In the genomic region with DNA sequence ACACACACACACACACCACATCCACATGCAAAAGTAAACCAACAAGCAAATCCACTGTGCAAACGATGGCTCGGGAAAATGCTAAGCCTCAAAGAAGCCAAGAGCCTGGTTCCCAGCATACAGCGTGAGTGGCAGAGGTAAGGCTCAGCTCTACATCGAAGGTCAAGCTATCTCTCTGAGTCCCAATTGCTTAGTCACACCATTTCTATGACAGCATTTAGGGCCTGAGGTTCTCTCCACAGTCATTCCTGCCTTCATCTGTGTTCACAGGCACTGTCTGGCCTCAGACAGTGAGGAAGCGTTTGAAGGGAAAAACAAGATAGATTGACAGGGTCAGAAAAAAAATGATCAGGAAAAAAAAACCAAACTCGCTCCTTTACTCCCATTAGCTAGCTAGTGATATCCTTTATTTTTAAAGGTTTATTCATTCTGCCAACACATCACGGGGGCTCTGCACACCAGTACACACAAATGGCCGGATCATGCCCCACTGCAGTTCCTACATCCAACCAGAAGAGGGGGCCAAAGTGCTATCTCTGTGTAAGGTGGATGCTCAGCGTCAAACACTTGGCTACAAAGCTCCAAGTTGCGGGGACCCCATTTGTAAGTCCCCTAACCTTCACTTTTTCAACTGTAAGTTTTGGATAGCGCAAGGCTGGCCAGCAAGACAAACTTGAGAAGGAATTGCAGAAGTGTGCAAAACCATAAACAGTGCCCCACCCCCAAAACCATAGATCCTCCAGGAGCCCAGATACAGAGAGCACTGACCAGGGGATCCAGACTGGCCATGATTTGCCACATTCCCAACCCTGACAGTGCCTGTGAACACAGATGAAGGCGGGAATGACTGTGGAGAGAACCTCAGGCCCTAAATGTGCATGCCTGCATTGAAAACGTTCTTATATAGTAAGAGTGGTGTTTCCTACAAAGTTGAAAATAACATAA, we compare ENCODE assay signal across 7 mouse cellular contexts.
DNase-seq lines count a peak whose midpoint lies in the region; ATAC-seq and TF ChIP-seq lines count a peak whose summit lies in the region.

No protein-coding gene starts in this region.

- peak; percentile 84 for ATAC-seq in midbrain, embryonic 13.5 days

- WGBS in limb, embryonic 10.5 days: 45% methylated on average over 13 of the region's 13 CpGs
- 42% methylated on average over 13 of the region's 13 CpGs for WGBS in midbrain, embryonic 13.5 days
- WGBS in small intestine, adult 2 months: 34% methylated on average over 13 of the region's 13 CpGs

- DNase-seq in adrenal gland, adult (ENCODE audit: inconsistent age in 2 of 2, low spot score in 1 of 2): peak; percentile 83 to 95
- DNase-seq in embryo, embryonic 10.5 days (ENCODE audit: low spot score): peak; percentile 93
- DNase-seq in gastrocnemius, postnatal 36 days: peak; percentile 69 to 70
- DNase-seq in kidney, adult 11 months: peak; percentile 66
- DNase-seq in limb, embryonic 10.5 days (ENCODE audit: low spot score): peak; percentile 89

- H3K4me2 ChIP-seq in midbrain, embryonic 13.5 days (replicated peaks): no peak overlapping the region

- H3K4me1 ChIP-seq in limb, embryonic 10.5 days: peaks cover 2% of the 10 kb centered on the region; the same call in 1 of the 2 replicates
- H3K4me1 ChIP-seq in midbrain, embryonic 13.5 days (replicated peaks): no peaks in the 10 kb centered on the region
- no peaks in the 10 kb centered on the region for H3K4me1 ChIP-seq in small intestine, adult 2 months (ENCODE audit: control insufficient read depth, insufficient read depth, insufficient read length, low read length)

- no peaks in the 10 kb centered on the region for H3K9me3 ChIP-seq in limb, embryonic 10.5 days (replicated peaks)
- H3K9me3 ChIP-seq in midbrain, embryonic 13.5 days: no peaks in the 10 kb centered on the region

- no peak overlapping the region for H3K9ac ChIP-seq in midbrain, embryonic 13.5 days (replicated peaks)

- H3K27me3 ChIP-seq in limb, embryonic 10.5 days (ENCODE audit: low read depth, poor library complexity, severe bottlenecking): no peaks in the 10 kb centered on the region
- no peaks in the 10 kb centered on the region for H3K27me3 ChIP-seq in midbrain, embryonic 13.5 days
- no peaks in the 10 kb centered on the region for H3K27me3 ChIP-seq in small intestine, adult 2 months (ENCODE audit: control insufficient read depth, insufficient read depth, low read length)

- intact Hi-C loops in gastrocnemius, postnatal 36 days (cut with DNase I): loop anchor here (1.0 to 5.0 kb wide), 3 partner anchors 51 to 371 kb away; no protein-coding TSS in a partner anchor

- peak; percentile 98; the same call in 1 of the 2 replicates for TF ChIP-seq CTCF in small intestine, adult 2 months (IDR thresholded peaks at IDR 0.05; ENCODE audit: extremely low read depth, insufficient read length, insufficient replicate concordance, low read depth, low read length)

- TF ChIP-seq POLR2A in small intestine, adult 2 months (IDR thresholded peaks at IDR 0.05; ENCODE audit: low read depth, low read length): no peak

- no peaks in the 10 kb centered on the region for H3K36me3 ChIP-seq in limb, embryonic 10.5 days
- no peaks in the 10 kb centered on the region for H3K36me3 ChIP-seq in midbrain, embryonic 13.5 days
- H3K36me3 ChIP-seq in small intestine, adult 2 months (ENCODE audit: control insufficient read depth, insufficient read depth, low read length): no peaks in the 10 kb centered on the region

- H3K27ac ChIP-seq in limb, embryonic 10.5 days: no peak overlapping the region
- H3K27ac ChIP-seq in midbrain, embryonic 13.5 days: no peak overlapping the region
- H3K27ac ChIP-seq in small intestine, adult 2 months (ENCODE audit: insufficient read depth, low read depth, low read length): no peak overlapping the region

- H3K4me3 ChIP-seq in limb, embryonic 10.5 days: no peak overlapping the region
- no peak overlapping the region for H3K4me3 ChIP-seq in midbrain, embryonic 13.5 days (replicated peaks)
- H3K4me3 ChIP-seq in small intestine, adult 2 months (ENCODE audit: low read depth, low read length): no peak overlapping the region
